Mouse (Mus musculus): ENCODE data around the gene Ganab.
"Not testable (repeated sequence)": the region's sequence is repeated elsewhere in the genome, so short reads cannot be mapped to it uniquely, and the experiment has no call there.

The Ganab gene

DNA sequence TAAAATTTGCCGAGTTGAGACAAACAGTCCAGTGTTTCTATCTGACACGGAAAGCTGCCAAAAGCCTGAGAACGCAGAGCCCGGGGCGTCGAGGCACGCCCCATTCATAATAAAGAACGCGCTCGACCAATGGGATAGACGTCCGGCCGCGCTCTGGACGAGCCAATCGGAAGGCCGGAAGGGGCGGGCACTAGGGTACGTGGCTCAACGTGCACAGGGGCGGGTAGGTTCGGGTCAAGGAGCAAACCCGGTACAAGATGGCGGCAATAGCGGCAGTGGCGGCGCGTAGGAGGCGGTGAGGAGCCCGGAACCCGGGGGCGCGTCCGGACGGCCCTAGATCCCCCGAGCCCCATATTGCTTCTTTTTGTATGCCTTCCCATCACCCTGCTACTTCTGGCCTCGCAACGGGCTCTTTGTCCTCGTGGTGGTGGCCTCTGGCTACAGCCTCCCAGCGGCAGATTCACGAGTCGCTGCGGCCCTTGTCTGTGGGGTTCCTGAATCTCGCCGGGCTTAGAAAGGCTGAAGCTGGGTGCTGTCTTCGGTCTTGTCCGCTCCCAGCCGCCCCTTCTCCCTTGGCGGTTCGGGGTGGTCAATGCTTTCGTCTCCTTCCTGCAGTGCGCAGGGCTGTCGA is at the start of gene Ganab:
Gene Ganab, plus strand, starts transcription at position 207 of the 631 bp plus-strand sequence.
- peak; percentile 97 for DNase-seq

DNA sequence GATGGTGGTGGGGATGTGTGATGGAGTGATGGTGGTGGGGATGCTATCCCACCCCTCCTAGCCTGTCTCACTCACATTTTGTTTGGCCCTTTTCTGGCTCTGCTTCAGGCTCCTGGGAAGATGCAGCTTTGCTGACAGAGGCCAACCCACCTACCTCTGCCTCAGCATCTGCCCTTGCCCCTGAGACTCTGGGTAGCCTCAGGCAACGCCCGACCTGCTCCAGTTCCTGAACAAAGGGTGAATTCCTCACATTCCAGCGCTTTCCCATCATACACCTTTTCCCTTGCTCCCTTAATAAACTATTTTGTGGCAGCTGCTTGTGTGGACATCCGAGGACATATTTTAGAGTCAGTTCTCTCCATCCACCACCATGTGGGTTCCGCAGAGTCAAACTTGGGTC is 49.5 kb upstream of the Ganab start:
- no peak for DNase-seq

- DNase-seq = no peak
Measured at GRCm38 (mm10) chr19:8850402-8850901, 47.4 kb upstream of the Ganab start, which contains the start of gene Lrrn4cl. Gene Lrrn4cl, plus strand, starts transcription at chr19:8850768.

GRCm38 (mm10) chr19:8851639-8852038 is 46.2 kb upstream of the Ganab start:
- DNase-seq = no peak

DNA sequence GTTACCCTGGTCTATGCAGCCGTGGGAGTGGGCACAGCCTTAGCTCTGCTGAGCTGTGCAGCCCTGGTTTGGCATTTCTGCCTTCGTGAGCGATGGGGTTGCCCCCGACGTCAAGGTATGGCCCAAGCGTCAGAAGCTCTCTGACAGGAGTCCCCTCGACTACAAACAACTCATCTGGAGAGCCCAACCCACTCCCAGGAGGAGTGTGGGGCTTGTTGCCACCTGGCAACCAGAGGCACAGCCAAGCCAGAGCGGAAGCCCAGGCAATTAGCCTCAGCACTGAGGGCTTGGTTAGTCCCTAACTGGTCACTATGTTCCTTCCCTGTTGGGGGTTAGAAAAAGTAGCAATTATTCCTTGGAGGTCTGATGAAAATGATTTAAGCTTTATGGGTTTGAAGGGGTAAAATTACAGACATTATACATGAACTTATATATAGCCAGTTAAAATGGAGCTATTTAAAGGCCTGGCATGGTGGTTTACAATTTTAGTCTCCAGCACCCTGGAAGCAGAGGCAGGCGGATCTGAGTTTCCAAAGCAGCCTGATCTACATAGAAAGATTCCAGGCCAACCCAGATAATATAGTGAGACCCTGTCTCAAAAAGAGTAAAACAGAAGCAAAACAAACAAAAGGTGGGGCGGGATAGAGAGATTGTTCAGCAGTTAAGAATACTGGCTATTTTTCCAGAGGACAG is 45.5 kb upstream of the Ganab start:
- no peak for DNase-seq

GRCm38 (mm10) chr19:8853117-8853516 is 44.8 kb upstream of the Ganab start:
- no peak for DNase-seq

- DNase-seq = no peak
Measured at GRCm38 (mm10) chr19:8857689-8858088, 40.2 kb upstream of the Ganab start.

DNA sequence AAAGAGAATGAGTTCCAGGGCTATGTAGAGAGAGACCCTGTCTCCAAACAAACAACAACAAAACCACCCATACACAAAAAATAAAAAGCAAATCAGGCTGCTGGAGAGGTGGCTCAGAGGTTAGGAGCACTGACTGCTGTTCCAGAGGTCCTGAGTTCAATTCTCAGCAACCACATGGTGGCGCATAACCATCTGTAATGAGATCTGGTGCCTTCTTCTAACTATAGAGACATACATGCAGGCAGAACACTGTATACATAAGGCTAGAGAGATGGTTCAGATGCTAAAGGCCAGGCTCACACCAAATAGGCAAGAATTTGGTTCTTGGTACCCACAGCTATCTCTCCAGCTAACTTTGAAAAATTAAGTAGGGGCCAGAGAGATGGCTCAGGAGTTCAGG is 38.9 kb upstream of the Ganab start:
- no peak for DNase-seq

DNA sequence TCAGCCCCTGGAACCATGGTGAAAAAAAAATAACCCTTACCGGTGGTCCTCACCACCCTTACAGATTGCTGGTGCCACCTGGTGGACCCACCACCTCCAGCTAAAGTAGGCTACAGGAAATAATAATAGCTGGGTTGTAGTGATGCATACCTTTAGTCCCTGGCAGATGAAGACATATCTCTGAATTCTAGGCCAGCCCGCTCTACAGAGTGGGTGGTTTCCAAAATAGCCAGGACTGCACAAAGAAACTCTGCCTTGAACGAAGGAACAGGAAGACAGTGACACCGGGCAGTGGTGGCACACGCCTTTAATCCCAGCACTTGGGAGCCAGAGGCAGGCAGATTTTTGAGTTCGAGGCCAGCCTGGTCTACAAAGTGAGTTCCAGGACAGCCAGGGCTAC is 33.6 kb upstream of the Ganab start:
- DNase-seq = no peak

GRCm38 (mm10) chr19:8870381-8870780 is 27.5 kb upstream of the Ganab start:
- not testable (repeated sequence) for DNase-seq

DNA sequence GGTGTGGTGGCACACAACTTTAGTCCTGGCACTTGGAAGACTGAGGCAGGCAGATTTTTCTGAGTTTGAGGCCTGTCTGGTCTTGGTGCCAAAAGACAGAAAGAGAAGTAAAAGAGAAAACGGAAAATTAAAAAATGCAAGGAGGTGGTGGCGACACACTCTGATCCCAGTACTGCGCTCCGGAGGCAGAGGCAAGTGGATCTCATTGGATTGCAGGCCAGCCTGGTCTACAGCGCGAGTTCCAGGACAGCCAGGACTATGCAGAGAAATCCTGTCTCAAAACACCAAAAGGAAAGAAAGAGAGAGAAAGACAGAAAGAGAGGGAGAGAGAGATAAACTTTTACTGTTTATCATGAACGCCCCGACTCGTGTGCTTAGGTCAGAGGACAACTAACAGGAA is 27.0 kb upstream of the Ganab start:
- no peak for DNase-seq

- peak; percentile 98 for DNase-seq
Measured at GRCm38 (mm10) chr19:8871267-8872186, 26.3 kb upstream of the Ganab start, which contains the start of gene Ubxn1. Gene Ubxn1, plus strand, starts transcription at chr19:8871496.

GRCm38 (mm10) chr19:8872266-8872840 is 25.5 kb upstream of the Ganab start:
- DNase-seq = no peak

DNA sequence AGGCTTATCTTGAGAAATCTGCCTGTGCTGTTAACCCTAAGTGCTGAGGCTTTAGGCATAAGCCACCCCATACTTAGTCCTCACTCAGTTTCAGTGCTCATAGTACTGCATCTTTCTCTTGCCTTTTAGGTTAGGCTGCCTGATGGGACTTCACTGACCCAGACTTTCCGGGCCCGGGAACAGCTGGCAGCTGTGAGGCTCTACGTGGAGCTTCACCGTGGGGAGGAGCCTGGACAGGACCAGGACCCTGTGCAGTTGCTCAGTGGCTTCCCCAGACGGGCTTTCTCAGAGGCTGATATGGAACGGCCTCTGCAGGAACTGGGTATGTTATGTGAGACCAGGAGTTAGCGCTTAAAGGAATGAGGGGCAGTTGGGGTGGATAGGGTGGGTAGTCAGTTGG is 22.8 kb upstream of the Ganab start:
- DNase-seq = no peak

GRCm38 (mm10) chr19:8880311-8881033 is 17.4 kb upstream of the Ganab start, which contains the start of gene Uqcc3:
Gene Uqcc3, minus strand, starts transcription at chr19:8880923.
- DNase-seq = peak; percentile 91

DNA sequence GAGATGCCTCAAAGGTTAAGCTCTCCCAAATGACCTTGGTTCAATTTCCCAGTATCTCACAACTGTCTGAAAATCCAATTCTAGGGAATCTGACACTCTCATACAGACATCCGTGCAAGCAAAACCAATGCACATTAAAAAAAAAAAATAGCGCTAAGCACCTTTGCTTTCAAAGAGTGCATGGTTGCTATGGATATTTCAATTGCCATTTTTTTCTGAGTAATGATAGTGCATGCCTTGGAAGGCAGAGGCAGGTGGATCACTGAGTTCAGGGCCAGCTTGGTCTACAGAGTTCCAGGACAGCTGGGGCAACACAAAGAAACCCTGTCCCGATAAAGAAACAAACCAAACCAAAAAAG is 16.9 kb upstream of the Ganab start:
- DNase-seq = no peak

GRCm38 (mm10) chr19:8883616-8884015 is 14.3 kb upstream of the Ganab start, which contains the start of the genes Lbhd1 and Gm49403:
Gene Lbhd1, plus strand, starts transcription at chr19:8883732.
Gene Gm49403, plus strand, starts transcription at chr19:8883930.
- DNase-seq = no peak

GRCm38 (mm10) chr19:8886916-8887584 is 10.8 kb upstream of the Ganab start:
- no peak for DNase-seq

DNA sequence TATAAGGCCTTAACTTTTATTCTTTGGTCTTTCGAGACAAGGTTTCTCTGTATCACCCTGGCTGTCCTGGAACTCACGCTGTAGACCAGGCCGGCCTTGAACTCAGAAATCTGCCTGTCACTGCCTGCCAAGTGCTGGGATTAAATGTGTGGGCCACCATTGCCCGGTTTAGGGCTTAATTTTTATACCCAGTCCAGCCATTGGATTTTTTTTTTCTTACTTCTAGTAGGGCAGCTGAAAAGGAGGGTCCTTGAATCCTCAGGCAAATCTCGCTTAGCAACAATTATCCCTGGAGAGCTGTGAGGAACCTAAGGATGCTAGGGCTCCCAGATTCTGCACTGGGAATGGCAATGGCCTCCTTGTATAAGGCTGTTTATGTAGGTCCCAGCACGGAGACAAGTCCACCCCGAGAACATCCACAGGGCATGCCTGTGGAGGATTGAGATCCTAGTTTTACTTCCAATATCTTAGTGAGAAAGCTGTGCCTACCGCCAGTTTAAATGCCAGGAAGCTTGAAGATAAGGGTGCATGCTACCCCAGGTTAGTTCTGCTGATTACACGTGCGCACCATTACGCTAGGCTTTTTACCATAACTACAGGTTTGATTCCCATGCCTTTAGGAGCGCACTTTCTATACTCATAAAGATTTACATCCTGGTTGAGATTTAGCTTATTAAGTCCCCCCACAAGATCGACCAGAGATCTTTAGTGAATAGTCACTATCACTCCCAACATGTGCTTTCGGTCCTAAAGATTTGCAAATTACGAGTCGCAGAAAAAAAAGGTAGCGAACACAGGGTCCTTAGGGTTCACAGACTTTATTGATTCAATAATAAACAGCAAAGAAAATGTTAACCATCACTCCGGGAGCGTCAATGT is 10.0 kb upstream of the Ganab start:
- no peak for DNase-seq
